Mouse (Mus musculus): ENCODE data around the gene Tecpr2. TPM values are rescaled to one million over a fixed set of nuclear protein-coding genes. Genes with fewer than 3 reads are reported as not detected.

The Tecpr2 gene
- polyA plus RNA-seq, 1 experiment from 2014 or later, result 3.8 TPM

- Histone ChIP-seq H3K4me1 (ENCODE audit: control insufficient read depth, insufficient read depth, low read length) (no peaks in the 10 kb centered on the region), H3K9ac (ENCODE audit: low read length) (no peak overlapping the region), H3K27ac (ENCODE audit: low read depth, low read length) (no peak overlapping the region), H3K4me2 (ENCODE audit: low read length) (no peak overlapping the region), H3K9me3 (replicated peaks; ENCODE audit: control insufficient read depth, low read length) (no peaks in the 10 kb centered on the region), H3K36me3 (ENCODE audit: control insufficient read depth, insufficient read depth, low read length) (peaks cover 45% of the 10 kb centered on the region), H3K4me3 (ENCODE audit: low read depth, low read length) (no peak overlapping the region), H3K27me3 (replicated peaks; ENCODE audit: control insufficient read depth, insufficient read depth, low read length) (no peaks in the 10 kb centered on the region)
- DNase-seq (ENCODE audit: low spot score) (no peak), ATAC-seq (no peak)
- WGBS, result 91% methylated on average over 3 of the region's 3 CpGs
Observed at GRCm38 (mm10) chr12:110948910-110949201, 59.8 kb downstream of the Tecpr2 start.

GRCm38 (mm10) chr12:110949410-110949809, 60.3 kb downstream of the Tecpr2 start:
- H3K27me3 ChIP-seq (replicated peaks; ENCODE audit: control insufficient read depth, insufficient read depth, low read length), result no peaks in the 10 kb centered on the region
- no peak overlapping the region for H3K4me2 ChIP-seq (ENCODE audit: low read length)
- ATAC-seq, result no peak
- no peaks in the 10 kb centered on the region for H3K4me1 ChIP-seq (ENCODE audit: control insufficient read depth, insufficient read depth, low read length)
- 94% methylated on average over 1 of the region's 1 CpGs for WGBS
- H3K27ac ChIP-seq (ENCODE audit: low read depth, low read length), result no peak overlapping the region
- DNase-seq (ENCODE audit: low spot score), result no peak
- H3K36me3 ChIP-seq (ENCODE audit: control insufficient read depth, insufficient read depth, low read length), result peaks cover 43% of the 10 kb centered on the region
- no peak overlapping the region for H3K4me3 ChIP-seq (ENCODE audit: low read depth, low read length)
- no peak overlapping the region for H3K9ac ChIP-seq (ENCODE audit: low read length)
- H3K9me3 ChIP-seq (replicated peaks; ENCODE audit: control insufficient read depth, low read length), result no peaks in the 10 kb centered on the region

GRCm38 (mm10) chr12:110950151-110950550, 61.1 kb downstream of the Tecpr2 start:
- no peak for DNase-seq (ENCODE audit: low spot score)
- Histone ChIP-seq H3K4me3 (ENCODE audit: low read depth, low read length) (no peak overlapping the region), H3K4me2 (ENCODE audit: low read length) (no peak overlapping the region), H3K9me3 (replicated peaks; ENCODE audit: control insufficient read depth, low read length) (no peaks in the 10 kb centered on the region), H3K4me1 (ENCODE audit: control insufficient read depth, insufficient read depth, low read length) (no peaks in the 10 kb centered on the region), H3K9ac (ENCODE audit: low read length) (no peak overlapping the region), H3K36me3 (ENCODE audit: control insufficient read depth, insufficient read depth, low read length) (peaks cover 39% of the 10 kb centered on the region), H3K27ac (ENCODE audit: low read depth, low read length) (no peak overlapping the region), H3K27me3 (replicated peaks; ENCODE audit: control insufficient read depth, insufficient read depth, low read length) (no peaks in the 10 kb centered on the region)
- no peak for ATAC-seq
- 81% methylated on average over 4 of the region's 4 CpGs for WGBS

GRCm38 (mm10) chr12:110951236-110951635, 62.2 kb downstream of the Tecpr2 start:
- 86% methylated on average over 7 of the region's 7 CpGs for WGBS
- Histone ChIP-seq H3K9me3 (replicated peaks; ENCODE audit: control insufficient read depth, low read length) (no peaks in the 10 kb centered on the region), H3K4me1 (ENCODE audit: control insufficient read depth, insufficient read depth, low read length) (no peaks in the 10 kb centered on the region), H3K4me3 (ENCODE audit: low read depth, low read length) (no peak overlapping the region), H3K36me3 (ENCODE audit: control insufficient read depth, insufficient read depth, low read length) (peaks cover 42% of the 10 kb centered on the region), H3K9ac (ENCODE audit: low read length) (no peak overlapping the region), H3K27me3 (replicated peaks; ENCODE audit: control insufficient read depth, insufficient read depth, low read length) (no peaks in the 10 kb centered on the region), H3K4me2 (ENCODE audit: low read length) (no peak overlapping the region), H3K27ac (ENCODE audit: low read depth, low read length) (no peak overlapping the region)
- ATAC-seq (no peak), DNase-seq (ENCODE audit: low spot score) (no peak)

- no peaks in the 10 kb centered on the region for H3K9me3 ChIP-seq (replicated peaks; ENCODE audit: control insufficient read depth, low read length)
- no peak for ATAC-seq
- H3K36me3 ChIP-seq (ENCODE audit: control insufficient read depth, insufficient read depth, low read length), result peaks cover 28% of the 10 kb centered on the region
- H3K27me3 ChIP-seq (replicated peaks; ENCODE audit: control insufficient read depth, insufficient read depth, low read length), result no peaks in the 10 kb centered on the region
- no peak overlapping the region for H3K4me2 ChIP-seq (ENCODE audit: low read length)
- no peaks in the 10 kb centered on the region for H3K4me1 ChIP-seq (ENCODE audit: control insufficient read depth, insufficient read depth, low read length)
- H3K4me3 ChIP-seq (ENCODE audit: low read depth, low read length), result no peak overlapping the region
- 79% methylated on average over 6 of the region's 6 CpGs for WGBS
- no peak for DNase-seq (ENCODE audit: low spot score)
- H3K9ac ChIP-seq (ENCODE audit: low read length), result no peak overlapping the region
- H3K27ac ChIP-seq (ENCODE audit: low read depth, low read length), result no peak overlapping the region
Observed at GRCm38 (mm10) chr12:110952628-110953385, 63.7 kb downstream of the Tecpr2 start.

- H3K36me3 ChIP-seq (ENCODE audit: control insufficient read depth, insufficient read depth, low read length), result peaks cover 23% of the 10 kb centered on the region
- no peak overlapping the region for H3K27ac ChIP-seq (ENCODE audit: low read depth, low read length)
- ATAC-seq, result no peak
- no peaks in the 10 kb centered on the region for H3K27me3 ChIP-seq (replicated peaks; ENCODE audit: control insufficient read depth, insufficient read depth, low read length)
- no peak overlapping the region for H3K4me3 ChIP-seq (ENCODE audit: low read depth, low read length)
- DNase-seq (ENCODE audit: low spot score), result no peak
- WGBS, result 96% methylated on average over 3 of the region's 3 CpGs
- no peak overlapping the region for H3K9ac ChIP-seq (ENCODE audit: low read length)
- no peak overlapping the region for H3K4me2 ChIP-seq (ENCODE audit: low read length)
- no peaks in the 10 kb centered on the region for H3K9me3 ChIP-seq (replicated peaks; ENCODE audit: control insufficient read depth, low read length)
- no peaks in the 10 kb centered on the region for H3K4me1 ChIP-seq (ENCODE audit: control insufficient read depth, insufficient read depth, low read length)
Observed at GRCm38 (mm10) chr12:110953443-110953842, 64.4 kb downstream of the Tecpr2 start.

GRCm38 (mm10) chr12:110953900-110954299, 64.8 kb downstream of the Tecpr2 start:
- ATAC-seq, result no peak
- H3K27ac ChIP-seq (ENCODE audit: low read depth, low read length), result no peak overlapping the region
- H3K36me3 ChIP-seq (ENCODE audit: control insufficient read depth, insufficient read depth, low read length), result peaks cover 20% of the 10 kb centered on the region; the same call in 1 of the 2 replicates

GRCm38 (mm10) chr12:110954351-110954991, 65.4 kb downstream of the Tecpr2 start:
- WGBS, result 90% methylated on average over 4 of the region's 4 CpGs
- Histone ChIP-seq H3K27me3 (replicated peaks; ENCODE audit: control insufficient read depth, insufficient read depth, low read length) (no peaks in the 10 kb centered on the region), H3K27ac (ENCODE audit: low read depth, low read length) (no peak overlapping the region), H3K4me3 (ENCODE audit: low read depth, low read length) (no peak overlapping the region), H3K9ac (ENCODE audit: low read length) (no peak overlapping the region), H3K36me3 (ENCODE audit: control insufficient read depth, insufficient read depth, low read length) (peaks cover 20% of the 10 kb centered on the region; the same call in 1 of the 2 replicates), H3K4me1 (ENCODE audit: control insufficient read depth, insufficient read depth, low read length) (no peaks in the 10 kb centered on the region), H3K9me3 (replicated peaks; ENCODE audit: control insufficient read depth, low read length) (no peaks in the 10 kb centered on the region), H3K4me2 (ENCODE audit: low read length) (no peak overlapping the region)
- DNase-seq (ENCODE audit: low spot score) (no peak), ATAC-seq (no peak)

More at GRCm38 (mm10) chr12:110953900-110954299, 64.8 kb downstream of the Tecpr2 start:
- Histone ChIP-seq H3K4me3 (ENCODE audit: low read depth, low read length) (no peak overlapping the region), H3K4me2 (ENCODE audit: low read length) (no peak overlapping the region), H3K9me3 (replicated peaks; ENCODE audit: control insufficient read depth, low read length) (no peaks in the 10 kb centered on the region), H3K4me1 (ENCODE audit: control insufficient read depth, insufficient read depth, low read length) (no peaks in the 10 kb centered on the region), H3K27me3 (replicated peaks; ENCODE audit: control insufficient read depth, insufficient read depth, low read length) (no peaks in the 10 kb centered on the region), H3K9ac (ENCODE audit: low read length) (no peak overlapping the region)
- DNase-seq (ENCODE audit: low spot score), result no peak
- WGBS, result 93% methylated on average over 2 of the region's 2 CpGs

GRCm38 (mm10) chr12:110961973-110962372, 72.9 kb downstream of the Tecpr2 start:
- DNase-seq (ENCODE audit: low spot score), result no peak
- no peak overlapping the region for H3K9ac ChIP-seq (ENCODE audit: low read length)
- no peak overlapping the region for H3K27ac ChIP-seq (ENCODE audit: low read depth, low read length)
- no peak for ATAC-seq
- H3K4me3 ChIP-seq (ENCODE audit: low read depth, low read length), result no peak overlapping the region
- H3K27me3 ChIP-seq (replicated peaks; ENCODE audit: control insufficient read depth, insufficient read depth, low read length), result no peaks in the 10 kb centered on the region
- H3K4me2 ChIP-seq (ENCODE audit: low read length), result no peak overlapping the region
- no peaks in the 10 kb centered on the region for H3K4me1 ChIP-seq (ENCODE audit: control insufficient read depth, insufficient read depth, low read length)
- 89% methylated on average over 2 of the region's 2 CpGs for WGBS
- H3K36me3 ChIP-seq (ENCODE audit: control insufficient read depth, insufficient read depth, low read length), result peaks cover 12% of the 10 kb centered on the region; the same call in 1 of the 2 replicates
- no peaks in the 10 kb centered on the region for H3K9me3 ChIP-seq (replicated peaks; ENCODE audit: control insufficient read depth, low read length)
